Mouse (Mus musculus) adrenal gland, adult (tissue): ENCODE data around the gene Nbea.
A peak's percentile ranks its signal among the peaks of the same experiment; 100 is the strongest.

Source experiments
- DNase-seq, 2 experiments: peaks; one replicate each; pipeline ENCODE4 v3.0.0; 2022 to 2023; ENCODE audit warnings: low spot score in 1 of 2; ENCODE audit not compliant: inconsistent age in 2 of 2

The Nbea gene

GRCm38 (mm10) chr3:55610191-55610590, 573.3 kb downstream of the Nbea start:
- DNase-seq = no peak

GRCm38 (mm10) chr3:55600286-55600685, 583.2 kb downstream of the Nbea start:
- peak; percentile 86 to 91 for DNase-seq

- DNase-seq = no peak
These were observed 584.0 kb downstream of the Nbea start for GRCm38 (mm10) chr3:55599366-55600085.

GRCm38 (mm10) chr3:55598681-55599080, 584.8 kb downstream of the Nbea start:
- DNase-seq = no peak

- no peak for DNase-seq
These were observed 590.2 kb downstream of the Nbea start for GRCm38 (mm10) chr3:55593312-55593711.

GRCm38 (mm10) chr3:55590727-55591126, 592.8 kb downstream of the Nbea start:
- DNase-seq = no peak

GRCm38 (mm10) chr3:55590291-55590690, 593.2 kb downstream of the Nbea start:
- peak in 1 of 2 experiments; percentile 41 for DNase-seq

GRCm38 (mm10) chr3:55589402-55589944, 594.0 kb downstream of the Nbea start:
- no peak for DNase-seq

GRCm38 (mm10) chr3:55587972-55588946, 595.2 kb downstream of the Nbea start:
- no peak for DNase-seq

- no peak for DNase-seq
These were observed 596.0 kb downstream of the Nbea start for GRCm38 (mm10) chr3:55587434-55587971.
